Mouse (Mus musculus): ENCODE measurements at regions not wholly inside any gene's neighbourhood (a gene's known extent, or its start where the extent isn't known, plus 50 kb on each side); places are given as distances from the start of the nearest gene placed in this dataset.

GRCm38 (mm10) chr3:149101785-149102184 lies 111.4 kb upstream of the Adgrl2 start:
- H3K27ac ChIP-seq, result no peak overlapping the region
- WGBS, result 76% methylated on average over 10 of the region's 10 CpGs
- intact Hi-C loops (cut with DNase I), result no loop called here
- H3K4me3 ChIP-seq, result no peak overlapping the region
- DNase-seq, result no peak
- H3K79me2 ChIP-seq (replicated peaks; ENCODE audit: control insufficient read depth, insufficient read depth, low read length), result no peaks in the 10 kb centered on the region
- no peak overlapping the region for H3K9ac ChIP-seq (ENCODE audit: low read depth, low read length)
- H3K4me1 ChIP-seq (ENCODE audit: control insufficient read depth, insufficient read depth, low read length), result no peaks in the 10 kb centered on the region
- TF ChIP-seq POLR2A (IDR thresholded peaks at IDR 0.05; ENCODE audit: insufficient read depth, low read depth, low read length) (no peak), EP300 (IDR thresholded peaks at IDR 0.05; ENCODE audit: insufficient read depth, low read depth, low read length) (no peak), CTCF (IDR thresholded peaks at IDR 0.05) (no peak)
- no peaks in the 10 kb centered on the region for H3K36me3 ChIP-seq (ENCODE audit: control insufficient read depth, insufficient read depth, low read length)
- H3K27me3 ChIP-seq (ENCODE audit: control insufficient read depth, insufficient read depth, low read length), result no peaks in the 10 kb centered on the region

DNA sequence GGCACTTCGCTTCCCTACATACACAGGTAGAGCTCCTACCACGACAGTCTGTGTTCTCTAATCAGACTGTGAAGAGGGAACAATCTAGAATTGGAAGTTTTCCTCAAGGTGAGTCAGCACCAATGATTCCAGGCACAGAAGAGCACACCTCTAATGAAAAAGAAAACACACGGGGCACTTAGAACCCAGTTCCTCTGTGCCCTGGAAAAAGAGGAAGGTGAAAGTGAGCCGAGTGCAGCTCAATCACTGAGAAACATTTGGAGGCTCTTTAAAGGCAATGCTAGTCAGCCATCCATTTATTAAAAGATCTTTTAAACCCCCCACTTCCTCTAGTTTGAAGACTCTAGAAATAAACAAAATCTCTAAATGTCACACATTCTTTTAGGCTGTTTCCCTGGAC lies 108.4 kb upstream of the Adgrl2 start:
- Histone ChIP-seq H3K9ac (ENCODE audit: low read depth, low read length) (no peak overlapping the region), H3K4me3 (no peak overlapping the region), H3K27ac (no peak overlapping the region), H3K4me1 (ENCODE audit: control insufficient read depth, insufficient read depth, low read length) (no peaks in the 10 kb centered on the region), H3K79me2 (replicated peaks; ENCODE audit: control insufficient read depth, insufficient read depth, low read length) (no peaks in the 10 kb centered on the region), H3K27me3 (ENCODE audit: control insufficient read depth, insufficient read depth, low read length) (no peaks in the 10 kb centered on the region), H3K36me3 (ENCODE audit: control insufficient read depth, insufficient read depth, low read length) (no peaks in the 10 kb centered on the region)
- no peak for TF ChIP-seq POLR2A (IDR thresholded peaks at IDR 0.05; ENCODE audit: insufficient read depth, low read depth, low read length)
- no peak for DNase-seq
- intact Hi-C loops (cut with DNase I), result no loop called here
- WGBS, result 65% methylated on average over 4 of the region's 4 CpGs

- TF ChIP-seq EP300 (IDR thresholded peaks at IDR 0.05; ENCODE audit: insufficient read depth, low read depth, low read length) (no peak), POLR2A (IDR thresholded peaks at IDR 0.05; ENCODE audit: insufficient read depth, low read depth, low read length) (no peak), CTCF (IDR thresholded peaks at IDR 0.05) (no peak)
- H3K9ac ChIP-seq (ENCODE audit: low read depth, low read length), result no peak overlapping the region
- H3K36me3 ChIP-seq (ENCODE audit: control insufficient read depth, insufficient read depth, low read length), result no peaks in the 10 kb centered on the region
- no peak overlapping the region for H3K4me3 ChIP-seq
- no peaks in the 10 kb centered on the region for H3K79me2 ChIP-seq (replicated peaks; ENCODE audit: control insufficient read depth, insufficient read depth, low read length)
- H3K27me3 ChIP-seq (ENCODE audit: control insufficient read depth, insufficient read depth, low read length), result no peaks in the 10 kb centered on the region
- no peak overlapping the region for H3K27ac ChIP-seq
- 84% methylated on average over 4 of the region's 4 CpGs for WGBS
- intact Hi-C loops (cut with DNase I), result no loop called here
- no peaks in the 10 kb centered on the region for H3K4me1 ChIP-seq (ENCODE audit: control insufficient read depth, insufficient read depth, low read length)
- no peak for DNase-seq
These were observed 106.7 kb upstream of the Adgrl2 start for GRCm38 (mm10) chr3:149097026-149097425.

DNA sequence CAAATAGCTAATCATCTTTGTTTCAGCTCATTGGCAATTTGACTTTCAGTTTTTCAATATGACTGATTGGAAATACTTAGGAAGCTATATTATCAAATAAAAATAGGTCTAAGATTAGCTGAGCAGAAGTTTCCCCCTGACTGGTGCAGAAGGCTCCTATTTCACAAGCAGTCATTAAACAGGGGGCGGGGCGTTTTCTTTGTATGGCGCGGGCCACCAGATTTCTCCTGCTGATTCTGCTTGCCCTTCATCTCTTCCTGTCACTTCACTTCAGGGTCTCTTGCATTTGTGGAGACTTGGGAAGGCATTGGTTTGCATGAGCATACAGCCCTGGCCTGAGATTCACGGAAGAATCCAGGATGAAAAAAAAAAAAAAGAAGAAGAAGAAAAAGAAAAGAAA lies 102.3 kb upstream of the Adgrl2 start:
- TF ChIP-seq EP300 (IDR thresholded peaks at IDR 0.05; ENCODE audit: insufficient read depth, low read depth, low read length) (no peak), CTCF (IDR thresholded peaks at IDR 0.05) (no peak), POLR2A (IDR thresholded peaks at IDR 0.05; ENCODE audit: insufficient read depth, low read depth, low read length) (no peak)
- intact Hi-C loops (cut with DNase I), result no loop called here
- 79% methylated on average over 5 of the region's 5 CpGs for WGBS
- no peaks in the 10 kb centered on the region for H3K27me3 ChIP-seq (ENCODE audit: control insufficient read depth, insufficient read depth, low read length)
- no peak overlapping the region for H3K27ac ChIP-seq
- no peak overlapping the region for H3K9ac ChIP-seq (ENCODE audit: low read depth, low read length)
- no peaks in the 10 kb centered on the region for H3K79me2 ChIP-seq (replicated peaks; ENCODE audit: control insufficient read depth, insufficient read depth, low read length)
- DNase-seq, result no peak
- H3K4me1 ChIP-seq (ENCODE audit: control insufficient read depth, insufficient read depth, low read length), result peaks cover 1% of the 10 kb centered on the region
- H3K36me3 ChIP-seq (ENCODE audit: control insufficient read depth, insufficient read depth, low read length), result no peaks in the 10 kb centered on the region
- H3K4me3 ChIP-seq, result no peak overlapping the region

DNA sequence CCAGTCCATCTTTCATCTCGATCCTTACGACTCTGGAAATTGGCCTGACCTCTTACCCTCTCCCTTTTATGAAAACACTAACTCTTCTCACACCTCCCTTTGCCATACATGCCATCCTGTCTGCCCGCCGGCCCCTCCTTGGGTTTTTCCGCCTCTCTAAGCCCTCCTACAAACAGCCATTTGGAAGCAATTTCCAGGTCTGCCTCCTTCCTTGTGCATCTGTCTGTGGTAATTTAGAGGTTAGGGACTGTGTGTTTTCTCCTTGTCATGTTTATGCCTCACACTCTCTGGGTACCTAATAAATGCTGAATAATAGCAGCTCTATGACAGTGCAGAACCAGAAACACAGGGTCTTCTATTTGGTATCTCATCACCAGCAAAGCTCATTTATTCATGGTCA lies 99.7 kb upstream of the Adgrl2 start:
- WGBS, result 92% methylated on average over 5 of the region's 5 CpGs
- no peaks in the 10 kb centered on the region for H3K27me3 ChIP-seq (ENCODE audit: control insufficient read depth, insufficient read depth, low read length)

GRCm38 (mm10) chr3:149088621-149089128 lies 98.3 kb upstream of the Adgrl2 start:
- Histone ChIP-seq H3K27ac (no peak overlapping the region), H3K4me1 (ENCODE audit: control insufficient read depth, insufficient read depth, low read length) (peaks cover 4% of the 10 kb centered on the region), H3K4me3 (peak overlapping the region; percentile 43), H3K79me2 (replicated peaks; ENCODE audit: control insufficient read depth, insufficient read depth, low read length) (no peaks in the 10 kb centered on the region), H3K27me3 (ENCODE audit: control insufficient read depth, insufficient read depth, low read length) (no peaks in the 10 kb centered on the region), H3K9ac (ENCODE audit: low read depth, low read length) (no peak overlapping the region; the same call in 1 of the 2 replicates), H3K36me3 (ENCODE audit: control insufficient read depth, insufficient read depth, low read length) (no peaks in the 10 kb centered on the region)
- intact Hi-C loops (cut with DNase I), result no loop called here
- no peak for TF ChIP-seq EP300 (IDR thresholded peaks at IDR 0.05; ENCODE audit: insufficient read depth, low read depth, low read length)
- no peak for TF ChIP-seq CTCF (IDR thresholded peaks at IDR 0.05)
- TF ChIP-seq POLR2A (IDR thresholded peaks at IDR 0.05; ENCODE audit: insufficient read depth, low read depth, low read length), result no peak
- DNase-seq, result no peak
- WGBS, result 12% methylated on average over 16 of the region's 16 CpGs

More for the DNA sequence above, 99.7 kb upstream of the Adgrl2 start:
- Histone ChIP-seq H3K9ac (ENCODE audit: low read depth, low read length) (no peak overlapping the region), H3K4me1 (ENCODE audit: control insufficient read depth, insufficient read depth, low read length) (peaks cover 4% of the 10 kb centered on the region), H3K4me3 (no peak overlapping the region), H3K36me3 (ENCODE audit: control insufficient read depth, insufficient read depth, low read length) (no peaks in the 10 kb centered on the region), H3K79me2 (replicated peaks; ENCODE audit: control insufficient read depth, insufficient read depth, low read length) (no peaks in the 10 kb centered on the region), H3K27ac (no peak overlapping the region)
- intact Hi-C loops (cut with DNase I), result no loop called here
- TF ChIP-seq POLR2A (IDR thresholded peaks at IDR 0.05; ENCODE audit: insufficient read depth, low read depth, low read length) (no peak), EP300 (IDR thresholded peaks at IDR 0.05; ENCODE audit: insufficient read depth, low read depth, low read length) (no peak), CTCF (IDR thresholded peaks at IDR 0.05) (no peak)
- DNase-seq, result no peak
